Mouse (Mus musculus) ES-E14 (cell line): Measurements from ENCODE around the gene Smg8.
A peak's percentile ranks its signal among the peaks of the same experiment; 100 is the strongest.

Experiments used
- CHD2 ChIP-seq: IDR thresholded peaks from 2 replicates; pipeline ENCODE4 v1.6.1; 2014; ENCODE audit warnings: mild to moderate bottlenecking, low read depth, low read length, inconsistent platforms
- HCFC1 ChIP-seq: IDR thresholded peaks from 2 replicates; pipeline ENCODE4 v1.6.1; 2012; ENCODE audit warnings: low read length, inconsistent platforms, borderline replicate concordance; ENCODE audit not compliant: insufficient read depth
- MAFK ChIP-seq: IDR thresholded peaks from 2 replicates; pipeline ENCODE4 v1.6.1; 2014; ENCODE audit warnings: mild to moderate bottlenecking, low read depth, low read length, inconsistent platforms; ENCODE audit not compliant: insufficient read depth
- ZC3H11A ChIP-seq: IDR thresholded peaks from 2 replicates; pipeline ENCODE4 v1.6.1; 2012; ENCODE audit warnings: low read depth, mild to moderate bottlenecking, inconsistent platforms, low read length, borderline replicate concordance

- TF ChIP-seq MAFK (peak; percentile 61), ZC3H11A (no peak), CHD2 (no peak), HCFC1 (no peak)
These were observed 43.5 kb downstream of the Smg8 start for GRCm38 (mm10) chr11:87043052-87043451.
